Mouse (Mus musculus): Measurements from ENCODE around the gene Ccin.

DNA sequence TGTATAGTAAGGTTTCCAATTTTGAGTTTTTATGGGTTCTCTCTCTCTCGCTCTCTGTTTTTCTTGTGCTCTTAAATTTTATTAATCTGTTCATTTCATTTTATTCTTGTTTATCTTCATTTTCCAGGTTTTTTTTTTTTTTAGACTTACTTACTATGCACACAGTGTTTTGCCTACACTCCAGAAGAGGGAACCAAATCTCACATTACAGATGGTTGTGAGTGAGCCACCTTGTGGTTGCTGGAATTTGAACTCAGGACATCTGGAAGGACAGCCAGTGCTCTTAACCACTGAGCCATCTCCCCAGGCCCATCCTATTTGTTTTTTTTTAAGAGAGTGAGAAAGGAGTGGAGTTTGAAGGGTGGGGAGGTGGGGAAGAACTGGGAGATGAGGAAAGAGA lies 26.9 kb downstream of the Ccin start:
- TF ChIP-seq CTCF (IDR thresholded peaks at IDR 0.05; ENCODE audit: control insufficient read depth, insufficient read depth, insufficient replicate concordance, low read depth, low read length) (no peak), POLR2A (IDR thresholded peaks at IDR 0.05; ENCODE audit: control insufficient read depth, low read depth, low read length) (no peak)
